ENCODE assay signal across 14 mouse cellular contexts in the genomic region with DNA sequence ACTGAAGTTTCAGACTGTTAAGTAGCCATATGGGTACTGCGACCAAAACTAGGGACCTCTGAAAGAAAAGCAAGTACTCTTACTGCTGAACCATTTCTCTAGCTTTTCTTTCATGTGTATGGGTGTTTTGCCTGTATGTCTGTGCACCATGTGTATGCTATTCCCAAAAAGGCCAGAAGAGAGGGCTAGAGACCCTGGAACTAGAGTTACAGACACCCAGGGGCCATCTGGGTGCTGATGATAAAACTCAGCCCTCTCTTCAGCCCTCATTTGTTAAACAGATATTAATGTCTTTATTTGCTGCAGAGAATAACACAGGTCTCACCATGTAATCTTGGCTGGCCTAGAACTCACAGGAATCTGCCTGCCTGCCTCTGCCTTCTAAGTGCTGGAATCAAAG. TPM values are rescaled to one million over a fixed set of nuclear protein-coding genes. Genes with fewer than 3 reads are reported as not detected.
A peak's percentile ranks its signal among the peaks of the same experiment; 100 is the strongest.
DNase-seq lines count a peak whose midpoint lies in the region; ATAC-seq and TF ChIP-seq lines count a peak whose summit lies in the region.
"Had no signal": no experiment of that assay in that cellular context is flagged by ENCODE, and none has a peak within 500 bp of the region (broad histone marks: within the 10 kb centered on the region; RNA-seq: fewer than 3 reads in every experiment).

No protein-coding gene starts in this region.

- no peak overlapping the region for H3K9ac ChIP-seq in hindbrain, postnatal 0 days (replicated peaks; ENCODE audit: low read length)
- no peak overlapping the region for H3K9ac ChIP-seq in hindbrain, embryonic 13.5 days
- H3K9ac ChIP-seq in midbrain, embryonic 13.5 days (replicated peaks) = no peak overlapping the region
- H3K9ac ChIP-seq in embryonic facial prominence, embryonic 14.5 days (ENCODE audit: low read depth, low read length) = no peak overlapping the region
- H3K9ac ChIP-seq: neural tube, embryonic 12.5 days had no signal

- H3K4me3 ChIP-seq in hindbrain, postnatal 0 days (ENCODE audit: low read length) = no peak overlapping the region
- no peak overlapping the region for H3K4me3 ChIP-seq in hindbrain, embryonic 13.5 days
- H3K4me3 ChIP-seq in midbrain, embryonic 10.5 days = no peak overlapping the region
- H3K4me3 ChIP-seq in midbrain, embryonic 13.5 days (replicated peaks) = no peak overlapping the region
- H3K4me3 ChIP-seq in embryonic facial prominence, embryonic 14.5 days (ENCODE audit: low read depth, low read length) = no peak overlapping the region
- H3K4me3 ChIP-seq: layer of hippocampus, adult 2 months; neural tube, embryonic 12.5 days had no signal

- no peak for DNase-seq in hindbrain, postnatal 0 days (ENCODE audit: low spot score)
- DNase-seq in midbrain, embryonic 10.5 days (ENCODE audit: low spot score) = no peak
- no peak for DNase-seq in embryonic facial prominence, embryonic 14.5 days (ENCODE audit: low spot score)
- DNase-seq in layer of hippocampus, postnatal 36 days = no peak
- DNase-seq in embryo, embryonic 10.5 days (ENCODE audit: low spot score) = no peak
- DNase-seq: cerebellum, adult 11 months; heart, adult 18-20 months; lung, adult 2 months; midbrain, embryonic 14.5 days had no signal

- H3K36me3 ChIP-seq in hindbrain, postnatal 0 days (ENCODE audit: insufficient read depth, low read length) = no peaks in the 10 kb centered on the region
- no peaks in the 10 kb centered on the region; the same call in 1 of the 2 replicates for H3K36me3 ChIP-seq in hindbrain, embryonic 13.5 days
- H3K36me3 ChIP-seq in midbrain, embryonic 10.5 days = 0 out of 2 replicates have a peak, but pooled peaks cover 7% of the 10 kb centered on the region
- no peaks in the 10 kb centered on the region for H3K36me3 ChIP-seq in midbrain, embryonic 13.5 days
- no peaks in the 10 kb centered on the region for H3K36me3 ChIP-seq in embryonic facial prominence, embryonic 14.5 days (ENCODE audit: control insufficient read depth, insufficient read depth, low read length)
- H3K36me3 ChIP-seq: neural tube, embryonic 12.5 days had no signal

- H3K4me1 ChIP-seq in hindbrain, postnatal 0 days (ENCODE audit: insufficient read depth, low read length) = peaks cover 12% of the 10 kb centered on the region
- H3K4me1 ChIP-seq in hindbrain, embryonic 13.5 days (replicated peaks) = peaks cover 31% of the 10 kb centered on the region
- H3K4me1 ChIP-seq in midbrain, embryonic 10.5 days = peaks cover 42% of the 10 kb centered on the region
- H3K4me1 ChIP-seq in midbrain, embryonic 13.5 days (replicated peaks) = peaks cover 19% of the 10 kb centered on the region
- peaks cover 24% of the 10 kb centered on the region for H3K4me1 ChIP-seq in embryonic facial prominence, embryonic 14.5 days (ENCODE audit: control insufficient read depth, insufficient read depth, low read length)

- no peak overlapping the region for H3K27ac ChIP-seq in hindbrain, postnatal 0 days
- H3K27ac ChIP-seq in hindbrain, embryonic 13.5 days = no peak overlapping the region
- H3K27ac ChIP-seq in midbrain, embryonic 10.5 days (replicated peaks) = peak overlapping the region; percentile 77; the same call in 1 of the 2 replicates
- no peak overlapping the region for H3K27ac ChIP-seq in midbrain, embryonic 13.5 days
- peak overlapping the region; percentile 76 for H3K27ac ChIP-seq in embryonic facial prominence, embryonic 14.5 days (replicated peaks; ENCODE audit: low read depth, low read length)
- H3K27ac ChIP-seq: layer of hippocampus, adult 2 months; neural tube, embryonic 12.5 days had no signal

- ATAC-seq in hindbrain, postnatal 0 days = no peak
- no peak for ATAC-seq in hindbrain, embryonic 13.5 days (ENCODE audit: low FRiP score)
- no peak for ATAC-seq in midbrain, embryonic 13.5 days
- ATAC-seq in embryonic facial prominence, embryonic 14.5 days (ENCODE audit: low read depth) = no peak
- ATAC-seq: inflammation-experienced regulatory T-cells, adult 6 months had no signal

- TF ChIP-seq CTCF in hindbrain, postnatal 0 days (IDR thresholded peaks at IDR 0.05; ENCODE audit: low read depth) = 0 out of 2 replicates have a peak, but pooled peaks have one; percentile 2

- WGBS in hindbrain, postnatal 0 days = 86% methylated on average over 1 of the region's 1 CpGs
- 93% methylated on average over 1 of the region's 1 CpGs for WGBS in hindbrain, embryonic 13.5 days
- 83% methylated on average over 1 of the region's 1 CpGs for WGBS in midbrain, embryonic 10.5 days
- WGBS in midbrain, embryonic 13.5 days = 90% methylated on average over 1 of the region's 1 CpGs
- WGBS in embryonic facial prominence, embryonic 14.5 days = 89% methylated on average over 1 of the region's 1 CpGs

- H3K9me3 ChIP-seq in hindbrain, postnatal 0 days (ENCODE audit: low read length) = no peaks in the 10 kb centered on the region
- no peaks in the 10 kb centered on the region for H3K9me3 ChIP-seq in hindbrain, embryonic 13.5 days
- H3K9me3 ChIP-seq in midbrain, embryonic 10.5 days (replicated peaks) = no peaks in the 10 kb centered on the region
- H3K9me3 ChIP-seq in midbrain, embryonic 13.5 days = no peaks in the 10 kb centered on the region
- no peaks in the 10 kb centered on the region for H3K9me3 ChIP-seq in embryonic facial prominence, embryonic 14.5 days (ENCODE audit: control insufficient read depth, low read length)
- H3K9me3 ChIP-seq: neural tube, embryonic 12.5 days had no signal

- H3K27me3 ChIP-seq in hindbrain, postnatal 0 days (ENCODE audit: insufficient read depth, low read length) = no peaks in the 10 kb centered on the region
- H3K27me3 ChIP-seq in hindbrain, embryonic 13.5 days = no peaks in the 10 kb centered on the region
- no peaks in the 10 kb centered on the region for H3K27me3 ChIP-seq in midbrain, embryonic 10.5 days (ENCODE audit: low read depth, poor library complexity, severe bottlenecking)
- no peaks in the 10 kb centered on the region for H3K27me3 ChIP-seq in midbrain, embryonic 13.5 days
- no peaks in the 10 kb centered on the region for H3K27me3 ChIP-seq in embryonic facial prominence, embryonic 14.5 days (replicated peaks; ENCODE audit: control insufficient read depth, insufficient read depth, low read length)
- H3K27me3 ChIP-seq: neural tube, embryonic 12.5 days had no signal

- H3K4me2 ChIP-seq in hindbrain, postnatal 0 days (ENCODE audit: low read depth, low read length) = no peak overlapping the region
- no peak overlapping the region for H3K4me2 ChIP-seq in hindbrain, embryonic 13.5 days
- H3K4me2 ChIP-seq in midbrain, embryonic 13.5 days (replicated peaks) = no peak overlapping the region
- H3K4me2 ChIP-seq in embryonic facial prominence, embryonic 14.5 days (ENCODE audit: low read depth, low read length) = no peak overlapping the region
- H3K4me2 ChIP-seq: neural tube, embryonic 12.5 days had no signal

RNA-seq across cellular contexts. Expression of a gene that starts 4.6 kb away (rescaled TPM):
- 68.0 and 79.6 TPM in 2 replicates for total RNA-seq in hindbrain, postnatal 0 days (2014; rRNA removed)
- 36.2 TPM in 2 replicates for polyA plus RNA-seq in hindbrain, postnatal 0 days (2015; fragmentation: Nextera tagmentation; extraction: Ambion mirVana)
- 25.7 and 26.3 TPM in 2 replicates for polyA plus RNA-seq in hindbrain, embryonic 13.5 days (2015; fragmentation: Nextera tagmentation; extraction: Ambion mirVana)
- polyA plus RNA-seq in midbrain, embryonic 10.5 days (2016; fragmentation: Nextera tagmentation; extraction: Ambion mirVana) = 24.4 and 24.5 TPM in 2 replicates
- 25.2 and 26.4 TPM in 2 replicates for polyA plus RNA-seq in midbrain, embryonic 13.5 days (2015; fragmentation: Nextera tagmentation; extraction: Ambion mirVana)
- 10.7 and 11.2 TPM in 2 replicates for polyA plus RNA-seq in embryonic facial prominence, embryonic 14.5 days (2014; fragmentation: Nextera tagmentation; extraction: Ambion mirVana)
- 10 to 100 TPM; 11.4 to 11.6 TPM for total RNA-seq in layer of hippocampus, postnatal 36 days (2021)

RNA-seq across cellular contexts. Expression of a gene that starts 34.7 kb away (rescaled TPM):
- total RNA-seq in hindbrain, postnatal 0 days (2014; rRNA removed) = 43.8 TPM in 2 replicates
- polyA plus RNA-seq in hindbrain, postnatal 0 days (2015; fragmentation: Nextera tagmentation; extraction: Ambion mirVana) = 60.2 and 63.2 TPM in 2 replicates
- 79.3 and 81.7 TPM in 2 replicates for polyA plus RNA-seq in hindbrain, embryonic 13.5 days (2015; fragmentation: Nextera tagmentation; extraction: Ambion mirVana)
- 145 and 153 TPM in 2 replicates for polyA plus RNA-seq in midbrain, embryonic 10.5 days (2016; fragmentation: Nextera tagmentation; extraction: Ambion mirVana)
- polyA plus RNA-seq in midbrain, embryonic 13.5 days (2015; fragmentation: Nextera tagmentation; extraction: Ambion mirVana) = 71.4 and 92.6 TPM in 2 replicates
- polyA plus RNA-seq in embryonic facial prominence, embryonic 14.5 days (2014; fragmentation: Nextera tagmentation; extraction: Ambion mirVana) = 130 and 143 TPM in 2 replicates
- total RNA-seq in layer of hippocampus, postnatal 36 days (2021) = 10 to 100 TPM; 89.9 to 95.7 TPM

RNA-seq across cellular contexts. Expression of a gene that starts 52.8 kb away (rescaled TPM):
- 14.5 and 15.6 TPM in 2 replicates for total RNA-seq in hindbrain, postnatal 0 days (2014; rRNA removed)
- 15.0 and 15.8 TPM in 2 replicates for polyA plus RNA-seq in hindbrain, postnatal 0 days (2015; fragmentation: Nextera tagmentation; extraction: Ambion mirVana)
- 20.2 and 21.5 TPM in 2 replicates for polyA plus RNA-seq in hindbrain, embryonic 13.5 days (2015; fragmentation: Nextera tagmentation; extraction: Ambion mirVana)
- 21.9 and 23.0 TPM in 2 replicates for polyA plus RNA-seq in midbrain, embryonic 10.5 days (2016; fragmentation: Nextera tagmentation; extraction: Ambion mirVana)
- polyA plus RNA-seq in midbrain, embryonic 13.5 days (2015; fragmentation: Nextera tagmentation; extraction: Ambion mirVana) = 18.6 and 23.5 TPM in 2 replicates
- polyA plus RNA-seq in embryonic facial prominence, embryonic 14.5 days (2014; fragmentation: Nextera tagmentation; extraction: Ambion mirVana) = 18.0 and 19.9 TPM in 2 replicates
- 1 to 10 TPM; 9.6 to 9.9 TPM for total RNA-seq in layer of hippocampus, postnatal 36 days (2021)

Comparison
In these comparisons a context has a peak if more than half of its experiments do, and no peak if none do; other contexts are left out.
1. H3K27ac ChIP-seq: peak in midbrain, embryonic 10.5 days (single experiment) and embryonic facial prominence, embryonic 14.5 days (single experiment); none in hindbrain, postnatal 0 days (single experiment), hindbrain, embryonic 13.5 days (single experiment) and midbrain, embryonic 13.5 days (single experiment).